Mouse (Mus musculus) CD8-positive naive resting alpha-beta T cell, adult 2 months (primary cell): ENCODE data around the gene Pex19.

ENCODE experiments used
- DNase-seq, 2 experiments: peaks; one replicate each; pipeline ENCODE4 v3.0.0; 2022; ENCODE audit warnings: low read depth in 2 of 2, low spot score in 2 of 2

Gene Pex19

DNA sequence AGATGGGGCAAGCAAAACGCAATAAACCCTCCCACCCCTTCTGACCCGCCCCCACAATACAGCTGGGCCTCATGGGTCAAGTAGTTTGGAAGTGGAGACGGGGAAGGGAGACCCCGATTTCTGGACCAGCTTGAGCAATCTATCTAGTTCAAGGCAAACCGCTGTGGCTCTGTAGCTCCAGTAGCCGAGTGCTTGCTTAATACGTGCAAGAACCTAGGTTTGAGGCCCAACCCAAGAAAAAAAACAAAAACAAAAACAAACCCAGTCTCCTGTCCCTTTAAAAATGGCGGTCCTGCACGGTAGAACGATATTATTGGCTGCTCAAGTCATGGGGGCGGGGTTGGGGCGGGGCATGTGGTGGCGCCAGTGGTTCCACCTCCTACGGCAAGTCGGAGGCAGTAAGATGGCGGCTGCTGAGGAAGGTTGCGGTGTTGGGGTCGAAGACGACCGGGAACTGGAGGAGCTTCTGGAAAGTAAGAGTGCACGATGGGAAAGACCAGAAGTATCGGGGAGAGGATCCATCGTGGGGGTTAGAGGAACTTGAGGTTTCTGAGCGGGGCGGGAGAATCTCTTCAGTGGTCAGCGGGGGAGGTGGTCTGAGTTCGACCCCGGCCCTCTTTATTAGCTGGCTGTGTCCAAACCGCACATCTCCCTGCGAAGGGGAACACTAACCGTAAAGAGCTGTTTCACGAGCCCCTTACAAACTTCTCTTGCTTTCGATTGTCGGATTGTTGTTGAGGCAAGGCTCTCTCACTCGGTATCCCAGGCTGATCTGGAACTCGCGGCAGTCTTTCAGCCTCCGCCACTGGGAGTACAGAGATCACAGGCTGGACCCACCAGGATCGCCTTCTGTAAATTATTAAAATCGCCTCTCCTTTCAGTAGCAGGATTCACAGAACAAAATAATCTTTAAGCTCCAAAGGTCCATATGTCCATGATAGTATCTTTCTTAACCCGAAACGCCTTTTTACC, at the start of gene Pex19:
Gene Pex19 (plus strand): TSS at position 380 of the 972 bp plus-strand sequence.
- peak; percentile 63 to 64 for DNase-seq

DNA sequence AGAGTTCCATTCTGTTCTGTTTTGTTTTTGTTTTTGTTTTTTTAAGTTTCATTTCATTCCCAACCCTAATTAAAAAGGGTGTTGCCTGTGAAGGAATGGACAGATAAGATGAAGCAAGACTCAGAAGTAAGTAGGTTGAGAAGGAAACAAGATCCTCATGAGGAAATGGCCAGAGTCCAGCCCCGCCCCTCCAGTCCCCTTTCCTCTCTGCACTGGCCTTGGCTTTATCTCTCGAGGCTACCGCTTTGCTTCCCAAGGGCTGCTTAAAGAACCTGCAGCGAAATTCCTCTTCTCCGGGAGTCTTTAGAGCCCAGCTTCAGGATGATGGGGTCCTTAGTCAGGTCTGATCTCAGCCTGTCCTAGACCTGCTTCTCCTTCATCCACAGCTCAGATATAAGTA, 48.6 kb upstream of the Pex19 start:
- DNase-seq: no peak

DNA sequence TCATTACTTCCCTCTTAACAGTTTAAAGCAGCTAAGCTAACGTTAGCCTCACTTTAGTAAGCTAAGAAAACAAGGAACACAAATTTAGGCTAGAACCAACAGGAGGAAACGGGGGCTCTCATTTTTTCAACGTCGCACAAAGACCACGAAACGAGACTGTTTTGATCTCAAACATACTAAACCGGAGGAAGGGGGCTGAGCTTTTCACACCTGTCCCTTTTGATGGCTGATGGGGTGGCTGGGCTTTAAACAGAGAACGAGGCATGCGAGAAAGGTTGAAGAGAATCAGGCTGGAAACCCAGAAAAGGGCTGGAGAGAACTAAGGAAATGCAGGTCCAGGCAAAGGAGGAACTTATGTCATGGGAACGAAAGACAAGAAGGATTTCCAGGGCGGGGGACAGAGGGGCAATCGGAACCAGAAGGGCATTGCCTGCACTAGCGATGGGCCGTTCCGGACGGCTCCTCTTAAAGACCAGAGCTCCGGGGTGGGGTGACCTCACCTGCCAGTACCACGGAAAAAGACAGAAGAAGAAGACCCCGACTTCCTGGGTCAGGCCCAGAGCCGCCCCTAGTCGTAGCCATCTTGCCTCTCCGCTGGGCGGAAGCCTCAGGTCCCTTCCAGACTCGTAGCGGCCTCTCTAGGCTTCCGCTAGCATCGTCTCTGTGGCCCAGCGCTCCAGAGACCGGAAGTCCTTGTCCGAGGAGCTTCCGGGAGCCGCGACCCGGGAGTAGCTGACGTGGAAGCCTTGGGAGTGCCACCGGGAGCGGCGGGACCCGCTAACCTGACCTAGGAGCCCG, 44.3 kb upstream of the Pex19 start, which contains the start of the genes Copa and Ncstn:
Gene Copa (plus strand): TSS at position 429 of the 798 bp plus-strand sequence.
Gene Ncstn (minus strand): TSS at position 695 of the 798 bp plus-strand sequence.
- DNase-seq: peak; percentile 83 to 92

- DNase-seq: no peak
Measured at GRCm38 (mm10) chr1:172082899-172083445, 43.6 kb upstream of the Pex19 start.

- DNase-seq: no peak
Measured at GRCm38 (mm10) chr1:172093522-172093921, 33.0 kb upstream of the Pex19 start.

- DNase-seq: no peak
Measured at GRCm38 (mm10) chr1:172094295-172094694, 32.3 kb upstream of the Pex19 start.

DNA sequence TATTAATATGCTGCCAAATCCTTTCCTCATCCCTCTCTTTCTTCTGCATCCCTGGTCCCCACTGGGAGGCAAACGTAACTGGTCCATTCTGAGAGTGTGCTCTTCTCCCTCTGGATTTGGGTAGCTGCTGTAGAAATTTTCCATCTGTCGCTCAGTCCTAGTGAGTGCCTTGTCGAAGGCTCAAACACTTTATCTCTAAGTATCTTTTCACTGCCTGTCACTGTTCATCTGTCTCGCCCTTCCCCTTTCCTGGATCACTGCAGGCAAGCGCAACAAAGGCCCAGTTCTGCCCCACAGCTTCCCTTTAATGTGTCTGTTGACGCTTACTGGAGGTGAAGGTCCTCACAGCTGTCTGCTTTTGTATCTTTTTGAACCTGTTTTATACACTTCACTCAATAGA, 31.4 kb upstream of the Pex19 start:
- no peak for DNase-seq

DNA sequence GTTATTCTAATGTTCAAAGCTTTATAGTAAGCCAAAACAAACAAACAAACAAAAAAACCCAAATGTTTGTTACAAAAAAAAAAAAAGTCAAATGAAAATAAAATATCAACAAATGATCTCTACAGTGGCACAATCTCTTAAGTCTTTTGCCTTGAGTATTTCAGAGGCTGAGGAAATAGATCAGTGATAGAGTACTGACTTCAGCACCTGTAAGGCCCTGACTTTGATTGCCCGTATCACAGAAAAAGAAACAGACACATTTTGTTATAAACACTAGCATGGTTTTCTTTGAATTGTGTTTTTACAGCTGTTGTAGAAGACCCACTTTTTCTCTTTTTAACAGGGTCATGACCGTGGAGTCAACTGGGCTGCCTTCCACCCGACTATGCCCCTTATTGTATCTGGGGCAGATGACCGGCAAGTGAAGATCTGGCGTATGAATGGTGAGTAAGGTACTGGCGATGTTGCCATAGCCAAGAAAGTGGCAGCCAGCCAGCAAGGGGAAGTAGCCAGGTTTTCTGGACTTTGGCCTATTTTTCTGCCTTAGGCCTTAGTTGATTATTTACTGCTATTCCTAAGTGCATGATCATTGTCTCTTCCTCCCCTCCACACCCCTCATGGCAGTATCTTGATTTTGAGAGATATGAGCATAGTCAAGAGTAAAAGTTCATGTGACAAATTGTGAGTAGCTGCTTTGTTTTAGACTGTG, 27.1 kb upstream of the Pex19 start:
- DNase-seq: no peak

DNA sequence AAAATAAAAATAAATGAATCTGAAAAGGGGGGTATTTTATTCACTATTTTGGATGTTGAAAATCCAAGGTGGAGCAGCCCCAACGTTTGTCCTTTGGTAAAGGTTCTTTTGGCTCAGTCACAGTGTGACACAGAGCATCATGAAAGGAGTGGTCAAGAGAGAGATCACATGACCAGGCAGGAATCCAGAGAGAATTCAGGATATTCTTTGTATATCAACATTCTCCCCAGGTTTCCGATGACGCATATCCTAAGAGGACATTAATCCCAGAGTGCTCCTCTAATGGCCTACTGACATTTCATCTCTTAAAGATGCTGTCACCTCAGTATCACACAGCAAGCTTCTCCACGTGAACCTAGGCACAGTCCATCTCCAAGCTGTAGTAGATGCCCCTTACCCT, 22.9 kb upstream of the Pex19 start:
- no peak for DNase-seq

DNA sequence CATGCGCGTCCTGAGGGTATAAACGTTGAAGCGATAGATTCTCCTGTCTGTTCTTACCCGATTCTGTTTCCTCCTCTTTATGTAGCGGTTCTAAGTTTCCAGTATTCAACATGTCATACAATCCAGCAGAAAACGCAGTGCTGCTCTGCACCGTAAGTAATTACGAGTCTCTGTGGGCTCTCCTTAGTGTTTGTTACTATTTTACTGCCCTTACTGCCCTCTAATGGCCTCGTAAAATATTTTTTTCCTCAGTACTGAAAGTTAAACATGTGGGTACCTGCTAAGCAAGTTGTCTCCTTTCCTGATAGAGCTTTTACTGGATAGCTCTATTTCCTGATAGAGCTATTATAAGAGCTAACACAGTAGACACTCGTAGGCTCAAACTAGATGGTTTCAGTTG, 21.5 kb upstream of the Pex19 start:
- no peak for DNase-seq

DNA sequence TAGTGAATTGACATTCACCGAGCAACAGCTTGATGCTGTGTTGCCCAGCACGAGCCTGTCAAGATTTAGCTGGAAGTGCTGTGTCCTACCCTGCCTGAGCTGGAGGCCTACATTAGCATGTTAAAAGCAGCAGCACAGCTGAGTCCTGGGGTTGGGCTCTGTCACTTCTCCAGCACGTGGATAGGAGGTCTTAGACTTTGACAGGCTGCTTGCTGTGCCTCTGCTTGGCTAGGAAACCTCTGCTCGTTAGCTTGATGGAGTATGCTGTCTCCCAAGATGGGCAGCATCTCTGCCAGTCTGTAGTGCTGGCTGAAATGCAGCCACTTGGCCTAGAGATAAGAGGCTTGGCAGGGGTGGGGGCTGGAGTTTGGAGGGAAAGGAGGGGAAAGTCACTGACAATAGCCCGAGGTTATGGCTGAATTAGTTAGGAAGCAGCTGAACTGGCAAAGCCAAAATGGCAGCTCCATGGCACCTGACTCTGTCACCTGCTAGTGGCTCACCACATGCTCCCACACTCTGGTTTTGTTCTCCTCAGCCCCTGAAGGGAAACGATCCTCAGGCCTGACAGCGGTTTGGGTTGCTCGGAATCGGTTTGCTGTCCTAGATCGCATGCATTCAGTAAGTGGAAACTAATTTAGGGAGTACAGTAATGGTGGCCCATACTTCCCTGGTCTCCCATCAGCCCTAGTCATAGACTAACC, 18.6 kb upstream of the Pex19 start:
- no peak for DNase-seq

DNA sequence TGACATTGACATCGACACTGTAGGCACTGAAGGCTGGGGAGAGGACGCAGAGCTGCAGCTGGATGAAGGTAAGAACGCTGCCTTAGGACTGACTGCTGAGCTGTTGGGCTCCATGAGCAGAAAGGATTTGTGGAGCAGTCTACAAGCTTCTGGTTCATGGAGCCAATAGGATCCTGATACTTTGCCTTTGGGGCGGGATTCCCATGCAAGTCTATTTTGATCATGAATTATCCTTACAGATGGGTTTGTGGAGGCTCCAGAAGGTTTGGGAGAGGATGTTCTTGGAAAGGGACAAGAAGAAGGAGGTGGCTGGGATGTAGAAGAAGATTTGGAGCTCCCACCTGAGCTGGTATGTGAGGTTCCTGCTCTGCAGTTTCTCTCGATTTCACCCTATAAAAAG, 9.6 kb upstream of the Pex19 start:
- DNase-seq: no peak

- no peak for DNase-seq
Measured at GRCm38 (mm10) chr1:172119100-172119499, 7.5 kb upstream of the Pex19 start.

GRCm38 (mm10) chr1:172119720-172120119, 6.8 kb upstream of the Pex19 start:
- peak; percentile 34 to 38 for DNase-seq

DNA sequence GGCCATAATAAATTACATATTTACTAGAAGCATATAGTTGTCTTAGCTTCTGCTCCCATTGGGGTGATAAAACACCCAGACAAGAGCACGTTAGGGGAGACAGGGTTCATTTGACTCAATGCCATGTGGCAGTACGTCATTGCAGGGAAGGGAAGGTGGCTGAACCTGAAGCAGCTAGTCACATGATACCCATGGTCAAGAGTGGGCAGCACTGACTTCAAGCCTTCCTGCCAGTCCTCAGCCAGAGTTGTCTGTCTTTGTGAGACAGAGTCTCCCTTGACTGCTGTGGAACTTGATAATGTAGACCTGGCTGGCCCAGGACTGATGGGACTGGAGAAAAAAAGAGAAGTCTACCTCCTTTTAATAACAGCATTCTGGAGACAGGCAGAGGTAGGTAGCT, 3.9 kb upstream of the Pex19 start:
- no peak for DNase-seq

GRCm38 (mm10) chr1:172124572-172124971, 2.0 kb upstream of the Pex19 start:
- DNase-seq: no peak

DNA sequence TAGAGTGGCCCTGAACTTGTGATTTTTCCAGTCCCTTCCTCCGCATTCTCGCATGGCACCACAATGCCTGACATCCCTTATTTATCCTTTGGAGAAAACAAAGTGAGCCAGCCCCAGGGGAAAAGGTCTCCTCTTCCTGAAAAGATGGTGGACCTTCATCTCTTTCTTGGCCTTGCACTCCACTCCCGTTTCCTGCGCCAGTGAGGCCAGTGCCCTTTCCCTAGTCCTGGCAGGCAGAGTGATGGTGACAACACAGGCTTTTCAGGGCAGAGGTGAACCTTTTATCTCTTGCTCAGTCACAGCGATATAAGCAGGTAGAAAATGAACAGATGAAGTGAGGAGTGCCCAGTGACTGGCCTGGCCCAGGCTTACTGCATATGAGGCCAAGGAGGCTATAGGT, 932 bp downstream of the Pex19 start:
- DNase-seq: no peak

DNA sequence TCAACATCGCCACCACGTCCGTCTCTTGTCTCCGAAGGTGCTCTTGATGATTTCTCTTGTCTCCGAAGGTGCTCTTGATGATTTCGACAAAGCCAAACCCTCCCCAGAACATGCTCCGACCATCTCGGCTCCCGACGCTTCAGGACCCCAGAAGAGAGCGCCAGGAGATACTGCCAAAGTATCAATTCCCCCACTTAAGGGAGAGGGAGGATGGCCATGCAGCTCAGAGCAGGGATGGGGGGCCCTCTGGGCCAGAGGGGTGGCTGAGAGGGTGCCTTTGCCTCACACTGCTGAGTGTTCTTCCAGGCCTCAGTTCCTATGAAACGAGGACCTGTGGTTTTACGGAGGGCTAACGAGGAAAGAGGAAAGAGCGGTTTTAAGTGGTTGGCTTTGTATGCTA, 2.0 kb downstream of the Pex19 start:
- DNase-seq: no peak

GRCm38 (mm10) chr1:172129108-172129507, 2.6 kb downstream of the Pex19 start:
- no peak for DNase-seq

- no peak for DNase-seq
Measured at GRCm38 (mm10) chr1:172129780-172130179, 3.2 kb downstream of the Pex19 start.
